Mouse (Mus musculus) kidney, postnatal 0 days (tissue): ENCODE measurements around the gene Zxdc. TPM values are rescaled to one million over a fixed set of nuclear protein-coding genes. Genes with fewer than 3 reads are reported as not detected.

ENCODE experiments used
- ATAC-seq: fragments of 200-750 bp; cut with Nextera tagmentation; replicated peaks from 2 replicates; pipeline ENCODE4 v1.8.0; 2017; ENCODE audit warnings: low read depth, moderate number of reproducible peaks, moderate TSS enrichment, moderate library complexity; ENCODE audit not compliant: low FRiP score
- DNase-seq: peaks from one replicate; pipeline ENCODE4 v3.0.0-alpha.2; 2016; ENCODE audit warnings: low spot score
- H3K27ac ChIP-seq: fragments of 300-500 bp; sonication (generic); 2 replicates; pipeline ENCODE4 v1.5.1; 2014; ENCODE audit warnings: mild to moderate bottlenecking
- H3K27me3 ChIP-seq: fragments of 300-500 bp; sonication (generic); 2 replicates; pipeline ENCODE4 v1.6.1; 2014; ENCODE audit warnings: low read length, mixed read lengths; ENCODE audit not compliant: insufficient read depth
- H3K36me3 ChIP-seq: fragments of 300-500 bp; sonication (generic); 2 replicates; pipeline ENCODE4 v1.6.1; 2014; ENCODE audit warnings: low read length, mixed read lengths; ENCODE audit not compliant: insufficient read depth
- H3K4me1 ChIP-seq: fragments of 300-500 bp; sonication (generic); replicated peaks from 2 replicates; pipeline ENCODE4 v1.6.1; 2014; ENCODE audit warnings: antibody characterized with exemption, low read length, mixed read lengths; ENCODE audit not compliant: insufficient read depth
- H3K4me2 ChIP-seq: fragments of 300-500 bp; sonication (generic); 2 replicates; pipeline ENCODE4 v1.6.1; 2014; ENCODE audit warnings: mild to moderate bottlenecking, low read length, moderate library complexity, mixed read lengths
- H3K4me3 ChIP-seq: fragments of 300-500 bp; sonication (generic); replicated peaks from 2 replicates; pipeline ENCODE4 v1.5.1; 2014; ENCODE audit warnings: low read depth, low read length
- H3K9ac ChIP-seq: fragments of 300-500 bp; sonication (generic); 2 replicates; pipeline ENCODE4 v1.6.1; 2014; ENCODE audit warnings: low read depth, low read length
- H3K9me3 ChIP-seq: fragments of 300-500 bp; sonication (generic); replicated peaks from 2 replicates; pipeline ENCODE4 v1.6.1; 2016; ENCODE audit warnings: low read length, inconsistent platforms, mixed read lengths
- CTCF ChIP-seq: IDR thresholded peaks from 2 replicates; pipeline ENCODE4 v1.5.1; 2016; ENCODE audit warnings: antibody characterized with exemption, low read depth, mild to moderate bottlenecking, moderate library complexity
- WGBS: fragments of 180-500 bp; shearing (Covaris S2); extraction: QIAGEN DNeasy Blood & Tissue Kit; methylation state at CpG from one replicate; pipeline ENCODE4 v1.1.7; 2014; 5-methylcytosine and 5-hydroxymethylcytosine counted together
- polyA plus RNA-seq: library from polyadenylated mRNA; unstranded; fragments of >200 nt; fragmentation: Nextera tagmentation; extraction: Ambion mirVana; gene quantifications from 2 replicates; pipeline ENCODE4 v1.2.1, GENCODE M21; 2015

The Zxdc gene
- polyA plus RNA-seq, 1 experiment from 2014 or later: 9.1 TPM

DNA sequence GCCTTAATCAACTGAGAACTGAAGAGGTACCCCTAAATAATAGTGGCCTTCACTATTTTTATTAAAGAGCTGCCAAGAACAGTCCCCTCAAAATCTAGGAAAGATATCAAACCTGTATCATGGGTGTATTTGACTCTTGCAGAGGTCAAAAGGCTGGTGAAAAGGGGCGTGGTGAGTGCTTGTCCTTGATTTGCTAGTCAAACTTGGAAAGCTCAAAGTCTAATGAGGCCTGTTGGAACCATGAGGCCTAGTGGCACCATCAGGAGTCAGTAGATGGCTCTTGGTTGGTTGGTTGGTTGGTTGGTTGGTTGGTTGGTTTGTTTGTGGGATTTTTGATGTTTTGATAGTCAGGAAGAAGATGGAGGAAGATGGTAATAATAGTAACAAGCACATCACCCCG is 26.5 kb downstream of the Zxdc start:
- Histone ChIP-seq H3K27ac (no peak overlapping the region), H3K4me1 (no peaks in the 10 kb centered on the region), H3K9ac (no peak overlapping the region), H3K4me2 (no peak overlapping the region), H3K27me3 (no peaks in the 10 kb centered on the region), H3K9me3 (no peaks in the 10 kb centered on the region), H3K4me3 (no peak overlapping the region), H3K36me3 (peaks cover 27% of the 10 kb centered on the region; the same call in 1 of the 2 replicates)
- ATAC-seq: no peak
- 87% methylated on average over 2 of the region's 2 CpGs for WGBS
- DNase-seq: no peak
- no peak for TF ChIP-seq CTCF

DNA sequence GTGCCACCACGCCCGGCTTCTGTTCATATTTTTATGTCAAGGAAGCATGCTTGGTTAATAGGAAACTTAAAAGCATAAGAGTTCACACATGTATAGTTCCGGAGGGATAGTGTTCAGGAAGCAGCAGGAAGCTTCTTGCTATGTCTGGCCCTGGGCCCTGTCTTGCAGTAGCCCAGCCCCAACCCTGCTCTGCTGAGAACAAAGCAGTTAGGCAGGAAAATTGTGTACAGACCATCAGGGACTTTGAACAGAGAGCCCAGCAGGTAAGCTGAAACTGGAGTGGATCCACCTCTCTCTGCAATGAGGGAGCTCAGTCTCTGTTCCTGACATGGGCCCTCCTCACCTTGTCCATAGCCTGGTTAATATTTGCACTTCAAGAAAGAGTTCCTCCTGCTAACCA is 28.0 kb downstream of the Zxdc start:
- no peaks in the 10 kb centered on the region for H3K27me3 ChIP-seq
- no peak for TF ChIP-seq CTCF
- no peaks in the 10 kb centered on the region for H3K9me3 ChIP-seq
- no peak overlapping the region for H3K4me3 ChIP-seq
- ATAC-seq (peak; percentile 37; the same call in 1 of the 2 replicates), DNase-seq (peak; percentile 5)
- H3K4me2 ChIP-seq: no peak overlapping the region
- H3K27ac ChIP-seq: peak overlapping the region; percentile 62; the same call in 1 of the 2 replicates
- no peaks in the 10 kb centered on the region for H3K4me1 ChIP-seq
- H3K36me3 ChIP-seq: peaks cover 19% of the 10 kb centered on the region
- 71% methylated on average over 3 of the region's 3 CpGs for WGBS
- H3K9ac ChIP-seq: no peak overlapping the region

DNA sequence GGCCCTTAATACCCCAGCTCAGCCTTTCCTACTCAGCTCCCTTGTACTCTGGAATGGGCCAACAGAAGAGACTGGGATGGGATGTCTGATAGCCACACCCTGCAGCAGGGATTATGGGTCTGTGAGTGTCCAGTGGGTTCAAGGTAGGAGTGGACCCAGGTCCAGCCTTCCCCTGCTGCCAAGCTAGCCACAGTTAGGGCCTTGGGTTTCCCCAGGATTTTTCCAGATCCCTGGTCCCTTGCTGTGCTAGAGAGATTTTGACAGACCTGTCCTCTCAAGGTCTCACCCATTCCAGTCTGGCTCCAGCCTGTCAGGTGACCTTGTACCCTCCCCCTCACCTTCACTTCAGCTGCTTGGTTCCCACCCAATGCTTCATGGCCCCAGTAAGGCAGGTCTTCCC is 39.3 kb downstream of the Zxdc start:
- H3K27me3 ChIP-seq: no peaks in the 10 kb centered on the region
- H3K9ac ChIP-seq: no peak overlapping the region
- H3K9me3 ChIP-seq: no peaks in the 10 kb centered on the region
- H3K4me1 ChIP-seq: no peaks in the 10 kb centered on the region
- no peak overlapping the region for H3K27ac ChIP-seq
- TF ChIP-seq CTCF: no peak
- no peak overlapping the region for H3K4me3 ChIP-seq
- H3K4me2 ChIP-seq: no peak overlapping the region
- DNase-seq: no peak
- no peak for ATAC-seq
- H3K36me3 ChIP-seq: no peaks in the 10 kb centered on the region

DNA sequence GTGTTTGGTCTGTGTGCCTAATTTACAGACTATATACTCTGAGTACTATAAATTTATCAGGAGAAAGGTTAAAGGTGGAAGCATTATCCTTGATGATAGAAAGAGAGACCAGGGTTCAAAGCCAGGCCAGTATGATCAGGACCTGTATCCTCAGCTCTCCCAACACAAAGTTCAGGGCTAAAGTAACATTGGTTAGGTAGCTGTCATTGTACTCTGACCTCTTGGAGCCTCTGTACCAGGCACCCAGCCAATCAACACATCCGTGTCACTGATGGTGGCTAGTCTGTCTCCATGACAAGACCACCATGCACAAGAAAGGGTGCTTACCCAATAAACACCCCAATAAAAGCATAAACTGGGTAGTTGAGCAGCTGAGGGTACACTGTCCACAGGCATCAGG is 41.7 kb downstream of the Zxdc start:
- no peak for TF ChIP-seq CTCF
- 83% methylated on average over 1 of the region's 1 CpGs for WGBS
- DNase-seq (no peak), ATAC-seq (no peak)
- Histone ChIP-seq H3K27me3 (no peaks in the 10 kb centered on the region), H3K4me1 (no peaks in the 10 kb centered on the region), H3K9ac (no peak overlapping the region), H3K9me3 (no peaks in the 10 kb centered on the region), H3K4me2 (no peak overlapping the region), H3K27ac (no peak overlapping the region), H3K36me3 (no peaks in the 10 kb centered on the region), H3K4me3 (no peak overlapping the region)

DNA sequence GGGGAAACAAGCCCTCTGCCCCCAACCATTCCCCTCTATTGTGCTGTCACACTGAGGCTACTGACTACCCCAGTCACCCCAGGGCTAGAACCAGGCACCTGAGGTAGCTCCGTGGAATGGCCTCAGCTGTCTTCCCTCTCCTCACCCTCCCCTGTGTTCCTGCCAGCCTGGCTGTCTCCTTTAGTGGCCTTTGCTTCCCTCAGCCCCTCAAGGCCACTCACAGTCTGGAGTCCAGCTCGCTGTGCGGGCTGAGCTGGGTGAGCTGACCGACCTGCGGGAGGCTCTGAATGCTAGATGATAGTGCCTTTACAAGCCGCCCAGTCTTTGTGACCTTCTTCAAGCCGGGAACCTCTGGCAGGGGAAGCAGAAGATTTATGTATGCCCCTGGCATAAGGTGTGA is 42.6 kb downstream of the Zxdc start:
- H3K4me2 ChIP-seq: no peak overlapping the region
- H3K9ac ChIP-seq: no peak overlapping the region
- H3K27me3 ChIP-seq: no peaks in the 10 kb centered on the region
- no peak overlapping the region for H3K27ac ChIP-seq
- ATAC-seq (no peak), DNase-seq (no peak)
- H3K36me3 ChIP-seq: no peaks in the 10 kb centered on the region
- TF ChIP-seq CTCF: no peak
- no peaks in the 10 kb centered on the region for H3K9me3 ChIP-seq
- no peaks in the 10 kb centered on the region for H3K4me1 ChIP-seq
- no peak overlapping the region for H3K4me3 ChIP-seq
- 59% methylated on average over 7 of the region's 7 CpGs for WGBS

DNA sequence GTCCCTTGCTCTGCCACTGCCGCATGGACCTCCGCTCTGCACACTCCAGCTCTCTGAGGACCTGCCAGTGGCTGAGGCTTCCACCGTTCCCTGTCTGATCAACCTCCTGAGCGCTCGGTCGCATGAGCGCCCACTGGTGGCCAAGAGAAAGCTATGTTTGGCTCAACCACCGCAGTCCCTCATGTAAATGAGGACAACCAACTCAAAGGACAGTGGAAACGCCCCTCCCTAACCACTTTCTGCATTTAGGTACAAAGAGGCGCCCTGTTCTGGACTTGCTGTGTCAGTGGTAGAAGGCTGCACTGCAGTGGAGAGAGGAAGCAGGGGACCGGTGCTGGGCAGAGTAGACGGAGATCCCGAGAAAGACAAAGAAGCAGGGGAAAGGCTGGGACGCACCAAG is 53.3 kb downstream of the Zxdc start:
- H3K36me3 ChIP-seq: no peaks in the 10 kb centered on the region
- no peaks in the 10 kb centered on the region for H3K4me1 ChIP-seq
- WGBS: 8% methylated on average over 14 of the region's 14 CpGs
- peak; percentile 65 for ATAC-seq
- peak; percentile 93 for DNase-seq
- no peak overlapping the region for H3K27ac ChIP-seq
- TF ChIP-seq CTCF: peak; percentile 96
- peak overlapping the region; percentile 49 for H3K4me2 ChIP-seq
- H3K27me3 ChIP-seq: peaks cover 4% of the 10 kb centered on the region; the same call in 1 of the 2 replicates
- no peak overlapping the region for H3K9ac ChIP-seq
- no peak overlapping the region for H3K4me3 ChIP-seq
- H3K9me3 ChIP-seq: no peaks in the 10 kb centered on the region

DNA sequence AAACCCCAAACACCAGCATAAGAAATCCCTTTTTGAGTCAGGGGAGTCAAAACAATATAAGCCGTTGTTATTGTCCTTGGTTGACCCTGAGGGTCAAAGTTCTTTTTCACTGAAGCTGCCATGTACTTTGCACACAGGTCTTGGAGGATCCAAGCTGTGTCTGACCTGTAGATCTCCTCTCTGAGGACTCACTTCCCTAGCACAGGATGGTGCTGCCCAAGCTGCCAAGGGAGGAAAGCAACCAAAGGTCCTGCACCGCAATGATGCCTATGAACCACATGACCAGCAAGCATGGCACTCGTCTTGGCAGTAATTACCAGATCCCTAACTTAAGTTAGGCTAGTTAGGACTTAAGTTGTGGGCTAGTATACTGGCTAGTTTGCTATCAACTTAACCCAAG is 56.1 kb downstream of the Zxdc start:
- no peak overlapping the region for H3K9ac ChIP-seq
- no peaks in the 10 kb centered on the region for H3K9me3 ChIP-seq
- peaks cover 6% of the 10 kb centered on the region; the same call in 1 of the 2 replicates for H3K27me3 ChIP-seq
- no peak for DNase-seq
- H3K4me3 ChIP-seq: no peak overlapping the region
- no peak overlapping the region for H3K27ac ChIP-seq
- ATAC-seq: no peak
- no peak overlapping the region for H3K4me2 ChIP-seq
- H3K4me1 ChIP-seq: no peaks in the 10 kb centered on the region
- TF ChIP-seq CTCF: no peak
- H3K36me3 ChIP-seq: no peaks in the 10 kb centered on the region
- WGBS: 75% methylated on average over 3 of the region's 3 CpGs
